Mouse (Mus musculus) liver, embryonic 14.5 days (tissue): Measurements from ENCODE around the gene Prss28. TPM values are rescaled to one million over a fixed set of nuclear protein-coding genes. Genes with fewer than 3 reads are reported as not detected.
A peak's percentile ranks its signal among the peaks of the same experiment; 100 is the strongest.

Source experiments
- ATAC-seq: fragments of 200-750 bp; cut with Nextera tagmentation; 2 replicates; pipeline ENCODE4 v1.8.0; 2017; ENCODE audit warnings: moderate number of reproducible peaks, mild to moderate bottlenecking, moderate library complexity; ENCODE audit not compliant: insufficient read depth
- DNase-seq, 3 experiments: peaks; one replicate each; pipeline ENCODE4 v3.0.0-alpha.2; 2012 to 2013; ENCODE audit warnings: low read depth in 3 of 3, low spot score in 3 of 3
- H3K27ac ChIP-seq: fragments of 300-500 bp; sonication (generic); 2 replicates; pipeline ENCODE4 v1.5.1; 2014; ENCODE audit warnings: moderate library complexity, mild to moderate bottlenecking, control low read depth, inconsistent platforms
- H3K27me3 ChIP-seq: fragments of 300-500 bp; sonication (generic); 2 replicates; pipeline ENCODE4 v1.6.1; 2014; ENCODE audit warnings: mild to moderate bottlenecking, low read length, moderate library complexity; ENCODE audit not compliant: control insufficient read depth, insufficient read depth
- H3K36me3 ChIP-seq: fragments of 300-500 bp; sonication (generic); replicated peaks from 2 replicates; pipeline ENCODE4 v1.6.1; 2014; ENCODE audit warnings: low read depth; ENCODE audit not compliant: control insufficient read depth, insufficient read depth
- H3K4me1 ChIP-seq, 2 experiments: fragments of 200-500 bp in 1 of 2; fragments of 300-500 bp in 1 of 2; sonication (generic) in 1 of 2; replicated peaks; 2 replicates each; pipeline ENCODE4 v1.6.1; 2012 to 2014; ENCODE audit warnings: antibody characterized with exemption in 1 of 2, inconsistent platforms in 1 of 2, low read length in 1 of 2; ENCODE audit not compliant: control insufficient read depth in 2 of 2, insufficient read depth in 2 of 2
- H3K4me2 ChIP-seq: fragments of 300-500 bp; sonication (generic); 2 replicates; pipeline ENCODE4 v1.6.1; 2014; ENCODE audit warnings: low read depth, mild to moderate bottlenecking, control low read depth, moderate library complexity
- H3K4me3 ChIP-seq, 2 experiments: fragments of 200-500 bp in 1 of 2; fragments of 300-500 bp in 1 of 2; sonication (generic) in 1 of 2; 2 replicates each; pipeline ENCODE4 v1.5.1; 2012 to 2014; ENCODE audit warnings: low read depth in 2 of 2, low read length in 2 of 2, mild to moderate bottlenecking in 2 of 2, control low read depth in 1 of 2, inconsistent platforms in 1 of 2, moderate library complexity in 1 of 2; ENCODE audit not compliant: insufficient read depth in 1 of 2
- H3K9ac ChIP-seq: fragments of 300-500 bp; sonication (generic); replicated peaks from 2 replicates; pipeline ENCODE4 v1.6.1; 2014; ENCODE audit warnings: mild to moderate bottlenecking, control low read depth, moderate library complexity
- H3K9me3 ChIP-seq: fragments of 300-500 bp; sonication (generic); 2 replicates; pipeline ENCODE4 v1.6.1; 2016; ENCODE audit warnings: low read length, mixed read lengths; ENCODE audit not compliant: control insufficient read depth
- CTCF ChIP-seq: IDR thresholded peaks from 2 replicates; pipeline ENCODE4 v1.5.1; 2016; ENCODE audit warnings: antibody characterized with exemption, low read depth, control low read depth
- EP300 ChIP-seq: IDR thresholded peaks from 2 replicates; pipeline ENCODE4 v1.6.1; 2016; ENCODE audit warnings: antibody characterized with exemption, low read depth
- WGBS: fragments of 180-500 bp; shearing (Covaris S2); extraction: QIAGEN DNeasy Blood & Tissue Kit; methylation state at CpG from one replicate; pipeline ENCODE4 v1.1.7; 2014; ENCODE audit not compliant: insufficient replicate concordance; 5-methylcytosine and 5-hydroxymethylcytosine counted together
- polyA plus RNA-seq, 2 experiments: library from polyadenylated mRNA; depleted of rRNA in 1 of 2; stranded (reverse) in 1 of 2; unstranded in 1 of 2; fragments of >200 nt; fragmentation: Nextera tagmentation in 1 of 2; extraction: Ambion mirVana in 1 of 2; gene quantifications; 2 replicates each; pipeline versions ENCODE4 v1.2.1 to v1.2.3; 2012 to 2014

Gene Prss28
- polyA plus RNA-seq, 2 experiments: not detected

DNA sequence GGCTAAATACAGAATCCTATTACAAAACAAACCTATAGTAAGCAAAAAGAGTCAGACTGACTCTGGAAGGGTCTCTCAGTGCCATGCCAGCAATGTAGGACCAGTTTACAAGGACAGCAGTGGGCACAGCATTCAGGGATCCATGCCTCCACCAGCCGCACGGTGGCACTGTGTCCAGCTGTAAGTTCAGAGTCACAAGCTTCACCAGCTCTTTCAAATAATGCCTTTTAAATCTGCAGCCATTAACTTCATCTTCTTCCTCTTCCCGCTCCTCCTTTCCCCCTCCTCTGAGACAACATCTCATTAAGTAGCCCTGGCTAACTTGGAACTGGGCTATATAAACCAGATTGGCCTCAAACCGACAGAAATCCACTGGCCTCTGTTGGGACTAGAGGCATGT lies 19.6 kb upstream of the Prss28 start:
- H3K27me3 ChIP-seq: no peaks in the 10 kb centered on the region
- DNase-seq (no peak), ATAC-seq (no peak)
- no peak overlapping the region for H3K9ac ChIP-seq
- no peak overlapping the region for H3K4me3 ChIP-seq
- 14% methylated on average over 4 of the region's 4 CpGs for WGBS
- no peaks in the 10 kb centered on the region for H3K9me3 ChIP-seq
- H3K36me3 ChIP-seq: no peaks in the 10 kb centered on the region
- H3K4me2 ChIP-seq: no peak overlapping the region
- H3K27ac ChIP-seq: no peak overlapping the region
- TF ChIP-seq EP300 (no peak), CTCF (peak; percentile 84)
- H3K4me1 ChIP-seq: 0 out of 4 replicates have a peak, but pooled peaks cover 0 to 1% of the 10 kb centered on the region in 2 experiments

DNA sequence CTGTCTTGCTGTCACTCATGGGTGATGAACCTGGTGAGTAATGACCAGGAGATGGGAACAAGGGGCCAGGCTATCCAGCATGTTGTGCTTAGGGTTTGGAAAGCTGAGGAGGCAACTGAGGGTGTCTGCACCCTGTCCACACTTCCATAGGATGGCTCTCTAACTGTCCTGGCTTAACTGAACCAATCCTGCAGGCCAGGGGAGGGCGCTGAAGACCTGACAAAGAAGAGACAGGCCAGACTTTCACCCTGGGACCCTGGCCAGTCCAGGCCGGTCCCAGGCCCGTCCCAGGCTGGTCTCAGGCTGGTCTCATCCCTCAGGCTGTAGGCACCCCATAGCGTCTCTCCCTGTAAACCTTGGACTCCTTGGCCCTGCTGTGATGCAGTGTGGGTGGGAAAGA lies 18.0 kb upstream of the Prss28 start:
- Histone ChIP-seq H3K4me1 (0 out of 4 replicates have a peak, but pooled peaks cover 0 to 1% of the 10 kb centered on the region in 2 experiments), H3K27ac (no peak overlapping the region), H3K4me2 (no peak overlapping the region), H3K9me3 (no peaks in the 10 kb centered on the region), H3K27me3 (no peaks in the 10 kb centered on the region), H3K4me3 (no peak overlapping the region), H3K36me3 (no peaks in the 10 kb centered on the region), H3K9ac (no peak overlapping the region)
- ATAC-seq (no peak), DNase-seq (no peak)
- TF ChIP-seq EP300 (no peak), CTCF (peak; percentile 37)
- WGBS: 23% methylated on average over 4 of the region's 4 CpGs

DNA sequence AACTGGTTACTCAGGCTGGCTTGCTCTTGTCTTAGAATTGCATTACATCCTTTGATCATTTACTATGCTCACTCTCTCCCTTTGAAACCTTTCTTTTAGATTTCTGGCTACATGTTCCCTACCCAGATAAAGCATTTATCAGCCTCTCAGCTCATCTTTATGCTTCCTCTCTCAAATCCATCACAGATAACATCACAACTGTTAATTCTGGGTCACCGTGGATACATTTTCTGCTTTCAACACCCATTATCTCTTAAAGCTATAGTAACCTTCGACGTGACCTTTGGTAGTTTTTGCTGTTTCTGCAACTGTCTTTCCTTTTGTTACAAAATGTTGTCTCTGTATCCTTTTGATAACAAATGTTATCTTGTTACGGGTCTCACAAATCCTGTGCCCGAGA lies 15.0 kb upstream of the Prss28 start:
- no peak overlapping the region for H3K4me3 ChIP-seq
- no peak overlapping the region for H3K4me2 ChIP-seq
- no peaks in the 10 kb centered on the region for H3K9me3 ChIP-seq
- H3K27me3 ChIP-seq: no peaks in the 10 kb centered on the region
- no peak overlapping the region for H3K9ac ChIP-seq
- DNase-seq (no peak), ATAC-seq (no peak)
- H3K27ac ChIP-seq: no peak overlapping the region
- no peak for TF ChIP-seq EP300
- no peak for TF ChIP-seq CTCF
- H3K36me3 ChIP-seq: no peaks in the 10 kb centered on the region
- 0 out of 4 replicates have a peak, but pooled peaks cover 0 to 1% of the 10 kb centered on the region in 2 experiments for H3K4me1 ChIP-seq
- 11% methylated on average over 5 of the region's 5 CpGs for WGBS

DNA sequence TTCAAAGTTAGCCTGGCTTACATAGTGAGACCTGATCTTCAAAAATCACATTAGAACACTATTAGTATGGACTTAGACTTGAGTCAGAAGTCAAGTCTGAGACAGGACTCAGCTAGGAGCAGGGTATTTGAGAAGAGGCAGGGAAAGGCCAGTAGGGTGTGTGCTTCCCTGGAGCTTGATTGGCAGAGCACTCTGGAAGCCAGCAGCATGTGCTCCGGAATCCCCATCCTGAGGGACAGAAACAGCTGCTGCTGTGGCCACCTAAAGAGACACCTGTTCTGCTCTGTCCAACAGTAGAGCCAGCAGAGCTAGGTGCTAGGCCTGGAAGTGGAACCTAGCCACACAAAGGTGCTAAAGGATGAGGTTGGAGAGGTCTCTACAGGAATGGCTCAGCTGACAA lies 14.3 kb upstream of the Prss28 start:
- no peak overlapping the region for H3K9ac ChIP-seq
- H3K4me3 ChIP-seq: no peak overlapping the region
- no peak for DNase-seq
- no peaks in the 10 kb centered on the region for H3K27me3 ChIP-seq
- H3K36me3 ChIP-seq: no peaks in the 10 kb centered on the region
- no peak for ATAC-seq
- 0 out of 4 replicates have a peak, but pooled peaks cover 0 to 1% of the 10 kb centered on the region in 2 experiments for H3K4me1 ChIP-seq
- no peak overlapping the region for H3K4me2 ChIP-seq
- no peak overlapping the region for H3K27ac ChIP-seq
- TF ChIP-seq EP300 (no peak), CTCF (no peak)
- 68% methylated on average over 1 of the region's 1 CpGs for WGBS
- no peaks in the 10 kb centered on the region for H3K9me3 ChIP-seq

DNA sequence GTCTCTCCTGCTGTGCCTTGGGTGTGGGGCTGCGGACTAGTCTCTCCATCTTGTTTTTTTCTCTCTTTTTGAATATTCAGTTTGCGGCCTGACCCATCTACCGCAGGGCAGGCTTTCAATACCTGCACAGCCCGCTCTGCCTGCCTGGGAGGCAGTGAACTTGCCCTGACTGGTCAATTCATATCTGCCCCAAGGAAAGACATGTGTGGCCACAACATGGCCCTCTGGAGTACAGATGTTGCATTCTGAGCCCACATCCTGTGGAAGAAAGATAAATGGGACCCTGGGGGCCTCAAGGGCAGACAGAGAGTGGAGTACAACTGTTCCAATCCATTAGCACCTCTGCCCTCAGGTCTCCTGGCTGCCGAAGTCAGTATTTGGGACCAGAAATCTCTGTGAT lies 10.4 kb upstream of the Prss28 start, which contains the start of gene Prss34:
Prss34 (plus strand) TSS at position 301 of the 400 bp plus-strand sequence.
- H3K36me3 ChIP-seq: no peaks in the 10 kb centered on the region
- no peak for TF ChIP-seq EP300
- no peak for TF ChIP-seq CTCF
- H3K9me3 ChIP-seq: no peaks in the 10 kb centered on the region
- no peak for DNase-seq
- no peak within 1 kb of the TSS for H3K27ac ChIP-seq
- no peak within 1 kb of the TSS for H3K9ac ChIP-seq
- H3K4me2 ChIP-seq: no peak within 1 kb of the TSS
- H3K4me1 ChIP-seq: no peaks in the 10 kb centered on the region
- no peak within 1 kb of the TSS for H3K4me3 ChIP-seq
- WGBS: 60% methylated on average over 5 of the region's 5 CpGs
- H3K27me3 ChIP-seq: no peaks in the 10 kb centered on the region
- no peak for ATAC-seq
